Mouse (Mus musculus) 3T3-L1 (cell line): ENCODE results near the gene Ank3.

Experiments used
- DNase-seq: peaks from one replicate; pipeline ENCODE4 v3.0.0-alpha.2; 2015; ENCODE audit warnings: low read depth, low spot score

The Ank3 gene

GRCm38 (mm10) chr10:69471841-69472240 lies 73.3 kb downstream of the Ank3 start:
- DNase-seq = no peak

GRCm38 (mm10) chr10:69476871-69477270 lies 78.3 kb downstream of the Ank3 start:
- DNase-seq = no peak

GRCm38 (mm10) chr10:69477656-69478055 lies 79.1 kb downstream of the Ank3 start:
- DNase-seq = no peak

- peak; percentile 43 for DNase-seq
Measured at GRCm38 (mm10) chr10:69478831-69479230, 80.3 kb downstream of the Ank3 start.

- DNase-seq = no peak
Measured at GRCm38 (mm10) chr10:69485191-69485786, 86.7 kb downstream of the Ank3 start.

GRCm38 (mm10) chr10:69490182-69490581 lies 91.6 kb downstream of the Ank3 start:
- no peak for DNase-seq

GRCm38 (mm10) chr10:69491975-69492374 lies 93.4 kb downstream of the Ank3 start:
- no peak for DNase-seq

GRCm38 (mm10) chr10:69497382-69497781 lies 98.8 kb downstream of the Ank3 start:
- DNase-seq = no peak

- DNase-seq = no peak
Measured at GRCm38 (mm10) chr10:69500171-69500860, 101.7 kb downstream of the Ank3 start.

- peak; percentile 66 for DNase-seq
Measured at GRCm38 (mm10) chr10:69503791-69504190, 105.2 kb downstream of the Ank3 start.

GRCm38 (mm10) chr10:69507719-69508118 lies 109.1 kb downstream of the Ank3 start:
- peak; percentile 86 for DNase-seq

GRCm38 (mm10) chr10:69510392-69510791 lies 111.8 kb downstream of the Ank3 start:
- DNase-seq = no peak

- peak; percentile 72 for DNase-seq
Measured at GRCm38 (mm10) chr10:69511234-69511633, 112.7 kb downstream of the Ank3 start.

GRCm38 (mm10) chr10:69521977-69522376 lies 123.4 kb downstream of the Ank3 start:
- DNase-seq = peak; percentile 88

GRCm38 (mm10) chr10:69523202-69523601 lies 124.6 kb downstream of the Ank3 start:
- peak; percentile 44 for DNase-seq

- DNase-seq = no peak
Measured at GRCm38 (mm10) chr10:69527318-69527717, 128.7 kb downstream of the Ank3 start.

GRCm38 (mm10) chr10:69528746-69529145 lies 130.2 kb downstream of the Ank3 start:
- no peak for DNase-seq

GRCm38 (mm10) chr10:69530326-69530725 lies 131.8 kb downstream of the Ank3 start:
- DNase-seq = no peak

GRCm38 (mm10) chr10:69531569-69531968 lies 133.0 kb downstream of the Ank3 start:
- no peak for DNase-seq

GRCm38 (mm10) chr10:69532169-69532730 lies 133.7 kb downstream of the Ank3 start:
- no peak for DNase-seq

GRCm38 (mm10) chr10:69533505-69534388 lies 135.2 kb downstream of the Ank3 start:
- DNase-seq = peak; percentile 90

GRCm38 (mm10) chr10:69534716-69535115 lies 136.1 kb downstream of the Ank3 start:
- peak; percentile 34 for DNase-seq
